8 mouse cellular contexts compared by ENCODE assay signal in the genomic region with DNA sequence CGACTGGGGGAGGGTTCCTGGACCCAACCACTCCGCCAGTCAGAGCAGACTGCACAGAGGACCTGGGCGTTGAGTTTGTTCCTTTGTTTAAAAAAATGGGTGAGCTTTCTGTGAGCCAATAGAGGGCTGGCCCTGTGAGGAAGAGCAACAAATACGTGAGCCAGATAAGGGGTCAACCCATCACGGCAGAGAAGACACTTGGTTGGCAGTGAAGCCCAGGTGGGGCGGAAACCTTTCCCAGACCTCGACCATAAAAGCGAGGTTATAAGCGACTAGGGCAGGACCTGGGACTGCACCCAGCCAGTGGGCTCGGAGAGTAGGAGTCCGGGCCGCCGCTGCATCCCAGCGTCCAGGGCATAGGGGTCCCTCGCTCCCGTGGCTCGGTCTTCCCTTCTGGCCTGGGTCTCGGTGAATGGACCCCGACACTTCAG. TPM values are rescaled to one million over a fixed set of nuclear protein-coding genes. Genes with fewer than 3 reads are reported as not detected.
DNase-seq lines count a peak whose midpoint lies in the region; ATAC-seq lines count a peak whose summit lies in the region.

No protein-coding gene starts in this region.

- H3K27ac ChIP-seq in forebrain, embryonic 15.5 days (replicated peaks): peak overlapping the region; percentile 99
- H3K27ac ChIP-seq in hindbrain, embryonic 16.5 days (ENCODE audit: low read depth, low read length): peak overlapping the region; percentile 85
- peak overlapping the region; percentile 99 for H3K27ac ChIP-seq in limb, embryonic 15.5 days
- H3K27ac ChIP-seq in midbrain, embryonic 16.5 days (ENCODE audit: low read length): peak overlapping the region; percentile 98

- H3K27me3 ChIP-seq in forebrain, embryonic 15.5 days: no peaks in the 10 kb centered on the region
- H3K27me3 ChIP-seq in hindbrain, embryonic 16.5 days (replicated peaks; ENCODE audit: control insufficient read depth, insufficient read depth, low read length): no peaks in the 10 kb centered on the region
- H3K27me3 ChIP-seq in limb, embryonic 15.5 days: no peaks in the 10 kb centered on the region
- H3K27me3 ChIP-seq in midbrain, embryonic 16.5 days (ENCODE audit: control insufficient read depth, insufficient read depth, low read depth, low read length): no peaks in the 10 kb centered on the region

- ATAC-seq in forebrain, embryonic 15.5 days (replicated peaks): peak; percentile 50
- peak; percentile 46 for ATAC-seq in hindbrain, embryonic 16.5 days
- ATAC-seq in limb, embryonic 15.5 days (ENCODE audit: insufficient number of reproducible peaks, low FRiP score, low TSS enrichment, low read depth): no peak
- ATAC-seq in midbrain, embryonic 16.5 days: peak; percentile 72

- peak overlapping the region; percentile 68 for H3K4me3 ChIP-seq in forebrain, embryonic 15.5 days
- peak overlapping the region; percentile 55 for H3K4me3 ChIP-seq in hindbrain, embryonic 16.5 days (ENCODE audit: low read length)
- peak overlapping the region; percentile 81 for H3K4me3 ChIP-seq in limb, embryonic 15.5 days
- peak overlapping the region; percentile 64 for H3K4me3 ChIP-seq in midbrain, embryonic 16.5 days (ENCODE audit: low read depth, low read length)

- peaks cover 25% of the 10 kb centered on the region for H3K4me1 ChIP-seq in forebrain, embryonic 15.5 days
- H3K4me1 ChIP-seq in hindbrain, embryonic 16.5 days (ENCODE audit: control insufficient read depth, insufficient read depth, low read depth, low read length): peaks cover 16% of the 10 kb centered on the region
- peaks cover 20% of the 10 kb centered on the region for H3K4me1 ChIP-seq in limb, embryonic 15.5 days
- H3K4me1 ChIP-seq in midbrain, embryonic 16.5 days (ENCODE audit: control insufficient read depth, insufficient read depth, low read length): peaks cover 22% of the 10 kb centered on the region

- no peaks in the 10 kb centered on the region for H3K9me3 ChIP-seq in forebrain, embryonic 15.5 days
- H3K9me3 ChIP-seq in hindbrain, embryonic 16.5 days (ENCODE audit: control insufficient read depth, low read length): no peaks in the 10 kb centered on the region
- H3K9me3 ChIP-seq in limb, embryonic 15.5 days: no peaks in the 10 kb centered on the region
- H3K9me3 ChIP-seq in midbrain, embryonic 16.5 days (replicated peaks; ENCODE audit: control insufficient read depth, low read length, poor library complexity, severe bottlenecking): no peaks in the 10 kb centered on the region

- WGBS in forebrain, embryonic 15.5 days: under 1% methylated on average over 19 of the region's 19 CpGs
- WGBS in hindbrain, embryonic 16.5 days: under 1% methylated on average over 19 of the region's 19 CpGs
- WGBS in limb, embryonic 15.5 days: under 1% methylated on average over 19 of the region's 19 CpGs
- WGBS in midbrain, embryonic 16.5 days: 0% methylated on average over 19 of the region's 19 CpGs

- H3K4me2 ChIP-seq in forebrain, embryonic 15.5 days (replicated peaks): peak overlapping the region; percentile 63
- H3K4me2 ChIP-seq in hindbrain, embryonic 16.5 days (ENCODE audit: low read length): peak overlapping the region; percentile 66
- H3K4me2 ChIP-seq in limb, embryonic 15.5 days: peak overlapping the region; percentile 72
- peak overlapping the region; percentile 58 for H3K4me2 ChIP-seq in midbrain, embryonic 16.5 days (ENCODE audit: low read length)

- peak overlapping the region; percentile 78 for H3K9ac ChIP-seq in forebrain, embryonic 15.5 days (replicated peaks)
- H3K9ac ChIP-seq in hindbrain, embryonic 16.5 days (ENCODE audit: low read depth, low read length): peak overlapping the region; percentile 71
- peak overlapping the region; percentile 65 for H3K9ac ChIP-seq in limb, embryonic 15.5 days
- H3K9ac ChIP-seq in midbrain, embryonic 16.5 days (ENCODE audit: low read depth, low read length): peak overlapping the region; percentile 73

- DNase-seq in frontal cortex, postnatal 10 days (ENCODE audit: low spot score in 2 of 2): peak; percentile 56 to 66
- DNase-seq in frontal cortex, postnatal 36 days (ENCODE audit: low spot score in 2 of 2): no peak
- peak; percentile 88 for DNase-seq in cerebellum, adult 11-12 months
- DNase-seq in spleen, postnatal 14 days (ENCODE audit: low spot score in 2 of 2): peak; percentile 51 to 62

- H3K36me3 ChIP-seq in forebrain, embryonic 15.5 days: peaks cover 16% of the 10 kb centered on the region
- peaks cover 13% of the 10 kb centered on the region for H3K36me3 ChIP-seq in hindbrain, embryonic 16.5 days (ENCODE audit: control insufficient read depth, insufficient read depth, low read length)
- H3K36me3 ChIP-seq in limb, embryonic 15.5 days: peaks cover 14% of the 10 kb centered on the region
- H3K36me3 ChIP-seq in midbrain, embryonic 16.5 days (ENCODE audit: control insufficient read depth, insufficient read depth, low read length): peaks cover 15% of the 10 kb centered on the region

RNA-seq across cellular contexts. Expression of gene Agbl5, which starts 1.1 kb away (rescaled TPM):
- 23.2 and 23.9 TPM in 2 replicates for polyA plus RNA-seq in forebrain, embryonic 15.5 days (2015; fragmentation: Nextera tagmentation; extraction: Ambion mirVana)
- polyA plus RNA-seq in hindbrain, embryonic 16.5 days (2015; fragmentation: Nextera tagmentation; extraction: Ambion mirVana): 19.1 and 23.1 TPM in 2 replicates
- 16.4 and 21.9 TPM in 2 replicates for polyA plus RNA-seq in limb, embryonic 15.5 days (2015; fragmentation: Nextera tagmentation; extraction: Ambion mirVana)
- 24.1 and 24.5 TPM in 2 replicates for polyA plus RNA-seq in midbrain, embryonic 16.5 days (2015; fragmentation: Nextera tagmentation; extraction: Ambion mirVana)

RNA-seq across cellular contexts. Expression of gene Tmem214, which starts 19.5 kb away (rescaled TPM):
- polyA plus RNA-seq in forebrain, embryonic 15.5 days (2015; fragmentation: Nextera tagmentation; extraction: Ambion mirVana): 48.1 and 50.9 TPM in 2 replicates
- polyA plus RNA-seq in hindbrain, embryonic 16.5 days (2015; fragmentation: Nextera tagmentation; extraction: Ambion mirVana): 67.0 and 68.4 TPM in 2 replicates
- 97.7 and 97.9 TPM in 2 replicates for polyA plus RNA-seq in limb, embryonic 15.5 days (2015; fragmentation: Nextera tagmentation; extraction: Ambion mirVana)
- polyA plus RNA-seq in midbrain, embryonic 16.5 days (2015; fragmentation: Nextera tagmentation; extraction: Ambion mirVana): 67.5 and 69.7 TPM in 2 replicates

RNA-seq across cellular contexts. Expression of gene Ost4, which starts 20.2 kb away (rescaled TPM):
- 243 and 273 TPM in 2 replicates for polyA plus RNA-seq in forebrain, embryonic 15.5 days (2015; fragmentation: Nextera tagmentation; extraction: Ambion mirVana)
- polyA plus RNA-seq in hindbrain, embryonic 16.5 days (2015; fragmentation: Nextera tagmentation; extraction: Ambion mirVana): 232 and 244 TPM in 2 replicates
- polyA plus RNA-seq in limb, embryonic 15.5 days (2015; fragmentation: Nextera tagmentation; extraction: Ambion mirVana): 464 and 505 TPM in 2 replicates
- 202 and 215 TPM in 2 replicates for polyA plus RNA-seq in midbrain, embryonic 16.5 days (2015; fragmentation: Nextera tagmentation; extraction: Ambion mirVana)

RNA-seq across cellular contexts. Expression of gene Emilin1, which starts 25.9 kb away (rescaled TPM):
- polyA plus RNA-seq in forebrain, embryonic 15.5 days (2015; fragmentation: Nextera tagmentation; extraction: Ambion mirVana): 12.0 and 12.9 TPM in 2 replicates
- 16.3 and 24.6 TPM in 2 replicates for polyA plus RNA-seq in hindbrain, embryonic 16.5 days (2015; fragmentation: Nextera tagmentation; extraction: Ambion mirVana)
- 274 and 287 TPM in 2 replicates for polyA plus RNA-seq in limb, embryonic 15.5 days (2015; fragmentation: Nextera tagmentation; extraction: Ambion mirVana)
- 11.7 and 12.3 TPM in 2 replicates for polyA plus RNA-seq in midbrain, embryonic 16.5 days (2015; fragmentation: Nextera tagmentation; extraction: Ambion mirVana)

RNA-seq across cellular contexts. Expression of gene Khk, which starts 33.9 kb away (rescaled TPM):
- 5.1 and 5.5 TPM in 2 replicates for polyA plus RNA-seq in forebrain, embryonic 15.5 days (2015; fragmentation: Nextera tagmentation; extraction: Ambion mirVana)
- 12.2 and 13.7 TPM in 2 replicates for polyA plus RNA-seq in hindbrain, embryonic 16.5 days (2015; fragmentation: Nextera tagmentation; extraction: Ambion mirVana)
- 23.6 and 28.1 TPM in 2 replicates for polyA plus RNA-seq in limb, embryonic 15.5 days (2015; fragmentation: Nextera tagmentation; extraction: Ambion mirVana)
- polyA plus RNA-seq in midbrain, embryonic 16.5 days (2015; fragmentation: Nextera tagmentation; extraction: Ambion mirVana): 9.6 and 9.9 TPM in 2 replicates

Comparison
In these comparisons a context has a peak if more than half of its experiments do, and no peak if none do; other contexts are left out.
1. DNase-seq: peak in frontal cortex, postnatal 10 days (2 of 2), cerebellum, adult 11-12 months (single experiment) and spleen, postnatal 14 days (2 of 2); none in frontal cortex, postnatal 36 days (0 of 2).
2. Peak in every context shown above with its lines, with median percentiles within 50 percentile points of each other: H3K27ac ChIP-seq, H3K4me2 ChIP-seq, H3K4me3 ChIP-seq and H3K9ac ChIP-seq.